8 mouse cellular contexts compared by ENCODE assay signal in genomic region chr14:86748876-86749275, GRCm38 (mm10).
DNase-seq lines count a peak whose midpoint lies in the region; ATAC-seq and TF ChIP-seq lines count a peak whose summit lies in the region.

No protein-coding gene starts in this region.

- TF ChIP-seq POLR2A in heart, adult 2 months (IDR thresholded peaks at IDR 0.05; ENCODE audit: insufficient read depth, low read depth, low read length): no peak

- no peak overlapping the region for H3K27ac ChIP-seq in heart, adult 2 months
- H3K27ac ChIP-seq in embryonic facial prominence, embryonic 14.5 days (replicated peaks; ENCODE audit: low read depth, low read length): no peak overlapping the region; the same call in 1 of the 2 replicates
- peak overlapping the region; percentile 77 for H3K27ac ChIP-seq in hindbrain, embryonic 14.5 days
- no peak overlapping the region; the same call in 1 of the 2 replicates for H3K27ac ChIP-seq in limb, embryonic 11.5 days (replicated peaks; ENCODE audit: low read depth, low read length)

- H3K4me1 ChIP-seq in heart, adult 2 months (ENCODE audit: control insufficient read depth, insufficient read depth, low read length): no peaks in the 10 kb centered on the region
- no peaks in the 10 kb centered on the region for H3K4me1 ChIP-seq in embryonic facial prominence, embryonic 14.5 days (ENCODE audit: control insufficient read depth, insufficient read depth, low read length)
- peaks cover 22% of the 10 kb centered on the region for H3K4me1 ChIP-seq in hindbrain, embryonic 14.5 days (replicated peaks; ENCODE audit: control insufficient read depth, insufficient read depth, low read length)
- peaks cover 7% of the 10 kb centered on the region; the same call in 1 of the 2 replicates for H3K4me1 ChIP-seq in limb, embryonic 11.5 days (ENCODE audit: control insufficient read depth, insufficient read depth, low read length)

- TF ChIP-seq CTCF in heart, adult 2 months (IDR thresholded peaks at IDR 0.05): 0 out of 2 replicates have a peak, but pooled peaks have one; percentile 7

- no peaks in the 10 kb centered on the region for H3K27me3 ChIP-seq in heart, adult 2 months (ENCODE audit: control insufficient read depth, insufficient read depth, low read length)
- H3K27me3 ChIP-seq in embryonic facial prominence, embryonic 14.5 days (replicated peaks; ENCODE audit: control insufficient read depth, insufficient read depth, low read length): no peaks in the 10 kb centered on the region
- no peaks in the 10 kb centered on the region for H3K27me3 ChIP-seq in hindbrain, embryonic 14.5 days (ENCODE audit: control insufficient read depth, insufficient read depth, low read length)
- H3K27me3 ChIP-seq in limb, embryonic 11.5 days (ENCODE audit: control insufficient read depth, insufficient read depth, low read length): no peaks in the 10 kb centered on the region

- H3K9ac ChIP-seq in heart, adult 2 months (ENCODE audit: low read depth, low read length): no peak overlapping the region
- H3K9ac ChIP-seq in embryonic facial prominence, embryonic 14.5 days (ENCODE audit: low read depth, low read length): peak overlapping the region; percentile 35; the same call in 1 of the 2 replicates
- peak overlapping the region; percentile 24; the same call in 1 of the 2 replicates for H3K9ac ChIP-seq in hindbrain, embryonic 14.5 days
- 0 out of 2 replicates have a peak overlapping the region, but pooled peaks have one; percentile 22 for H3K9ac ChIP-seq in limb, embryonic 11.5 days (ENCODE audit: low read length)

- ATAC-seq in embryonic facial prominence, embryonic 14.5 days (ENCODE audit: low read depth): peak; percentile 96
- peak; percentile 99 for ATAC-seq in hindbrain, embryonic 14.5 days (ENCODE audit: low FRiP score)
- peak; percentile 94 for ATAC-seq in limb, embryonic 11.5 days (ENCODE audit: insufficient number of reproducible peaks, low FRiP score, low TSS enrichment, low read depth)

- TF ChIP-seq EP300 in heart, adult 2 months (IDR thresholded peaks at IDR 0.05; ENCODE audit: insufficient read depth, low read depth, low read length): no peak

- DNase-seq in heart, adult 2 months: no peak
- DNase-seq in heart, adult 9 months (ENCODE audit: low spot score in 2 of 2): no peak
- peak; percentile 82 for DNase-seq in embryonic facial prominence, embryonic 14.5 days (ENCODE audit: low spot score)
- peak; percentile 84 for DNase-seq in hindbrain, embryonic 14.5 days (ENCODE audit: low spot score)
- DNase-seq in limb, embryonic 11.5 days (ENCODE audit: low spot score): peak; percentile 54
- peak; percentile 85 to 92 for DNase-seq in right cerebral cortex, postnatal 36 days (ENCODE audit: low spot score in 2 of 2)
- no peak for DNase-seq in gastrocnemius, postnatal 14 days
- no peak for DNase-seq in gastrocnemius, postnatal 4 days (ENCODE audit: low spot score in 2 of 2)

- 41% methylated on average over 7 of the region's 7 CpGs for WGBS in heart, adult 2 months
- WGBS in embryonic facial prominence, embryonic 14.5 days: 12% methylated on average over 7 of the region's 7 CpGs
- 6% methylated on average over 7 of the region's 7 CpGs for WGBS in hindbrain, embryonic 14.5 days
- WGBS in limb, embryonic 11.5 days: 23% methylated on average over 7 of the region's 7 CpGs

- H3K9me3 ChIP-seq in embryonic facial prominence, embryonic 14.5 days (ENCODE audit: control insufficient read depth, low read length): no peaks in the 10 kb centered on the region
- H3K9me3 ChIP-seq in hindbrain, embryonic 14.5 days (ENCODE audit: control insufficient read depth, low read length): no peaks in the 10 kb centered on the region
- H3K9me3 ChIP-seq in limb, embryonic 11.5 days (ENCODE audit: control insufficient read depth, low read length): no peaks in the 10 kb centered on the region

- no peaks in the 10 kb centered on the region for H3K79me2 ChIP-seq in heart, adult 2 months (replicated peaks; ENCODE audit: control insufficient read depth, insufficient read depth, low read length)

- H3K36me3 ChIP-seq in heart, adult 2 months (ENCODE audit: control insufficient read depth, insufficient read depth, low read length): no peaks in the 10 kb centered on the region
- no peaks in the 10 kb centered on the region for H3K36me3 ChIP-seq in embryonic facial prominence, embryonic 14.5 days (ENCODE audit: control insufficient read depth, insufficient read depth, low read length)
- no peaks in the 10 kb centered on the region for H3K36me3 ChIP-seq in hindbrain, embryonic 14.5 days (replicated peaks; ENCODE audit: control insufficient read depth, insufficient read depth)
- H3K36me3 ChIP-seq in limb, embryonic 11.5 days (ENCODE audit: control insufficient read depth, insufficient read depth, low read length): no peaks in the 10 kb centered on the region; the same call in 1 of the 2 replicates

- H3K4me2 ChIP-seq in embryonic facial prominence, embryonic 14.5 days (ENCODE audit: low read depth, low read length): peak overlapping the region; percentile 37
- H3K4me2 ChIP-seq in hindbrain, embryonic 14.5 days (replicated peaks): peak overlapping the region; percentile 45
- peak overlapping the region; percentile 22; the same call in 1 of the 2 replicates for H3K4me2 ChIP-seq in limb, embryonic 11.5 days (ENCODE audit: low read depth, severe bottlenecking)

- H3K4me3 ChIP-seq in heart, adult 2 months: no peak overlapping the region
- no peak overlapping the region for H3K4me3 ChIP-seq in embryonic facial prominence, embryonic 14.5 days (ENCODE audit: low read depth, low read length)
- H3K4me3 ChIP-seq in hindbrain, embryonic 14.5 days (replicated peaks; ENCODE audit: low read length): peak overlapping the region; percentile 9
- no peak overlapping the region for H3K4me3 ChIP-seq in limb, embryonic 11.5 days (ENCODE audit: low read depth, low read length)

- intact Hi-C loops in heart, adult 2 months (cut with DNase I): loop anchor here (5.0 kb wide), 1 partner anchor 33 kb away; no protein-coding TSS in a partner anchor
- intact Hi-C loops in gastrocnemius, postnatal 14 days (cut with DNase I; ENCODE audit: low total_unique reads): no loop called here

Comparison
In these comparisons a context has a peak if more than half of its experiments do, and no peak if none do; other contexts are left out.
1. DNase-seq: peak in embryonic facial prominence, embryonic 14.5 days (single experiment), hindbrain, embryonic 14.5 days (single experiment), limb, embryonic 11.5 days (single experiment) and right cerebral cortex, postnatal 36 days (2 of 2); none in heart, adult 2 months (0 of 2), heart, adult 9 months (0 of 2), gastrocnemius, postnatal 14 days (single experiment) and gastrocnemius, postnatal 4 days (0 of 2).
2. Peak in every context shown above with its lines, with median percentiles within 50 percentile points of each other: ATAC-seq and H3K4me2 ChIP-seq.